Mouse (Mus musculus) heart, embryonic 14.5 days (tissue): Measurements from ENCODE around the gene Epsti1. TPM values are rescaled to one million over a fixed set of nuclear protein-coding genes. Genes with fewer than 3 reads are reported as not detected.

ENCODE experiments used
- ATAC-seq: fragments of 200-750 bp; cut with Nextera tagmentation; 2 replicates; pipeline ENCODE4 v1.8.0; 2017; ENCODE audit warnings: low read depth, moderate TSS enrichment; ENCODE audit not compliant: insufficient number of reproducible peaks, insufficient read depth, low FRiP score
- H3K27ac ChIP-seq, 2 experiments: fragments of 200-500 bp in 1 of 2; fragments of 300-500 bp in 1 of 2; sonication (generic) in 1 of 2; replicated peaks in 1 of 2; 2 replicates each; pipeline ENCODE4 v1.5.1; 2012 to 2014; ENCODE audit warnings: low read depth in 2 of 2, low read length in 2 of 2, control low read depth in 1 of 2, mild to moderate bottlenecking in 1 of 2, mixed read lengths in 1 of 2; ENCODE audit not compliant: control insufficient read depth in 1 of 2, insufficient read depth in 1 of 2
- H3K27me3 ChIP-seq: fragments of 300-500 bp; sonication (generic); 2 replicates; pipeline ENCODE4 v1.6.1; 2014; ENCODE audit warnings: mild to moderate bottlenecking, low read length, control low read depth; ENCODE audit not compliant: control insufficient read depth, insufficient read depth
- H3K36me3 ChIP-seq: fragments of 300-500 bp; sonication (generic); 2 replicates; pipeline ENCODE4 v1.6.1; 2014; ENCODE audit warnings: mild to moderate bottlenecking, control low read depth, low read length, mixed read lengths; ENCODE audit not compliant: control insufficient read depth, insufficient read depth
- H3K4me1 ChIP-seq, 2 experiments: fragments of 200-500 bp in 1 of 2; fragments of 300-500 bp in 1 of 2; sonication (generic) in 1 of 2; 2 replicates each; pipeline ENCODE4 v1.6.1; 2012 to 2014; ENCODE audit warnings: low read length in 2 of 2, control low read depth in 1 of 2, mixed read lengths in 1 of 2; ENCODE audit not compliant: control insufficient read depth in 2 of 2, insufficient read depth in 2 of 2
- H3K4me2 ChIP-seq: fragments of 300-500 bp; sonication (generic); 2 replicates; pipeline ENCODE4 v1.6.1; 2014; ENCODE audit warnings: mild to moderate bottlenecking, low read length
- H3K4me3 ChIP-seq, 2 experiments: fragments of 200-500 bp in 1 of 2; fragments of 300-500 bp in 1 of 2; sonication (generic) in 1 of 2; 2 replicates each; pipeline ENCODE4 v1.5.1; 2012 to 2014; ENCODE audit warnings: low read length in 2 of 2, mild to moderate bottlenecking in 2 of 2, control low read depth in 1 of 2, low read depth in 1 of 2, moderate library complexity in 1 of 2; ENCODE audit not compliant: control insufficient read depth in 1 of 2, insufficient read depth in 1 of 2
- H3K9ac ChIP-seq: fragments of 300-500 bp; sonication (generic); 2 replicates; pipeline ENCODE4 v1.6.1; 2014; ENCODE audit warnings: mild to moderate bottlenecking, low read length
- H3K9me3 ChIP-seq: fragments of 300-500 bp; sonication (generic); 2 replicates; pipeline ENCODE4 v1.6.1; 2016; ENCODE audit warnings: low read length, control low read depth; ENCODE audit not compliant: control insufficient read depth
- WGBS: fragments of 180-500 bp; shearing (Covaris S2); extraction: QIAGEN DNeasy Blood & Tissue Kit; methylation state at CpG from one replicate; pipeline ENCODE4 v1.1.7; 2014; 5-methylcytosine and 5-hydroxymethylcytosine counted together
- polyA plus RNA-seq: library from polyadenylated mRNA; unstranded; fragments of >200 nt; fragmentation: Nextera tagmentation; extraction: Ambion mirVana; gene quantifications from 2 replicates; pipeline ENCODE4 v1.2.1, GENCODE M21; 2014

Epsti1 gene
- polyA plus RNA-seq, 1 experiment from 2014 or later = 0.86 TPM

DNA sequence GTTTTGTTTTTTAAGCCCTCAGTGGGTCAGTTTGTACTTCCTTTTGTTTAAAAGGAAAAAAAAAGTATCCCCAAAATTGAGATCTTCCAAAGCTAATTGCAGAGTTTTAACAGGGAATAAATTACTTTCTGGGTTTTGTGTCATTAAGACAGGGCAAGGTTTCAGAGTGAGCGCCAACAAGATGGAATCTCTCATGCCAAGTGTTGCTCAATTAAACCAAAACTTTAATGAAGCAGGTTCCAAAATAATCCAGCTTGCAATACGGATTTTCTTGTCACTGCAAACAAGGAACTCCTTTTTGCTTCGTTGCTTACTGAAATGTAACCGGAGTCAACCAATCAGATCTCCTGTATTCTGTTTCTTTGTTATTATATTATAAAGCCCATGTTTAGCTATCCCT lies 112.4 kb downstream of the Epsti1 start:
- no peaks in the 10 kb centered on the region for H3K4me1 ChIP-seq
- no peak overlapping the region for H3K4me3 ChIP-seq
- no peak for ATAC-seq
- no peak overlapping the region for H3K27ac ChIP-seq
- WGBS = 78% methylated on average over 4 of the region's 4 CpGs
- H3K9ac ChIP-seq = no peak overlapping the region
- no peaks in the 10 kb centered on the region for H3K27me3 ChIP-seq
- H3K36me3 ChIP-seq = no peaks in the 10 kb centered on the region
- no peaks in the 10 kb centered on the region for H3K9me3 ChIP-seq
- no peak overlapping the region for H3K4me2 ChIP-seq

DNA sequence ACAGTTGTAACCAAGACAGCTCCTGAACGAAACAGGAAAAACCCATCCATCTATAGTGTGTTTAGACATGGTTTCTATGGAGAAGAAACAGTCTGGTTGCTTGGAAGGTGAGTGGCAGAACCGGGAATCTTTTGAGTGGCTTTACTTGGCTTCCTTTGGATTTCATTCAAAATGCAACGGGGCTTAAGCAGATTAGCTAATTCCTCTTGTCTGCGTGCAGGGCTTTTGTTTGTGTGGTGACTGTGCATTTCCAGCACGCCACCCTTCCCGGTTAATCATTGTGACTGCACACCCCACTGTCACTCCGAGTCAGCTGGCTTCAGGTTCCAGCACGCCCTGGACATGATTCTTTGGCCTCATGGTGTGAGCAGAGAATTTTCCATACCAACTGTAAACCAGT lies 115.9 kb downstream of the Epsti1 start:
- H3K4me3 ChIP-seq = no peak overlapping the region
- no peak for ATAC-seq
- no peak overlapping the region for H3K4me2 ChIP-seq
- H3K27ac ChIP-seq = no peak overlapping the region
- H3K27me3 ChIP-seq = no peaks in the 10 kb centered on the region
- H3K4me1 ChIP-seq = no peaks in the 10 kb centered on the region
- no peaks in the 10 kb centered on the region for H3K36me3 ChIP-seq
- no peaks in the 10 kb centered on the region for H3K9me3 ChIP-seq
- 49% methylated on average over 8 of the region's 8 CpGs for WGBS
- no peak overlapping the region for H3K9ac ChIP-seq

DNA sequence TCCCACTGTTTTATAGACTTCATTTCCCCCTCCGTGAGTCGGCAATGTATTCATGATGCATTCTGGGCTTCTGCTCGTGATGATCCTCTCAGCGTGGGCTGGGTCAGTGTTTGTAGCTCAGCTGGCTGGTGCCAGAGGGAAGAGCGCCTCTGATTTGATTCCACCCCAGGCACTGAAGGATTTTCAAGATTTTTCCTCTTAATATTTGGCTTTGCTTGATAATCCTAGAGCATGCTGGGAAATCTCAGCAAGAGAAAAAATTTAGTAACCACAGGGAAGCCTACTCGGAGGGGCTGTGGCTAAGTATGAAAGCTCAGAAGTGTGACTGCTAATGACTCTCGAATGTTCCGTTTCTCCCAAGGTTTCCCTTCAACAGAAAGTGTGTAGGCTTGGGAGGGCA lies 134.8 kb downstream of the Epsti1 start:
- Histone ChIP-seq H3K27me3 (no peaks in the 10 kb centered on the region), H3K9me3 (no peaks in the 10 kb centered on the region), H3K4me2 (no peak overlapping the region), H3K4me1 (no peaks in the 10 kb centered on the region), H3K9ac (no peak overlapping the region), H3K36me3 (no peaks in the 10 kb centered on the region), H3K4me3 (no peak overlapping the region), H3K27ac (no peak overlapping the region)
- WGBS = 83% methylated on average over 8 of the region's 8 CpGs
- no peak for ATAC-seq

DNA sequence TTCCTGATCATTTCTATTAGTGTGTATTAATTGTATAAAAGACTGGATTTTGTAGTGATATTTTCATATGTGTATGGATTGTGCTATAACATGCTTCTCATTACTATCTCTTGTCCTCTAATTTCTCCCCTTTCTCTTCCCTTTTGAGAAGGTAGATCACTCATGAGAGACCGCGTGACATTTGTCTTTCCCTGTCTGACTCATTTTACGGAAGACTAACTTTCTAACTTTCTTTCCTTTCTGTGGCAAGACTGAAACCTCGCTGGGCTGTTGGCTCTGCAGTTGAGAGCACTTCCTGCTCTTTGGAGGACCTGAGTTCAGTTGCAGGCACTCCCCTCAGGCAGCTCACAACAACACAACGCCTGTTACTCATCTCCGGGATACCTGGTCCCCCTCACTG lies 136.6 kb downstream of the Epsti1 start:
- H3K36me3 ChIP-seq = no peaks in the 10 kb centered on the region
- no peaks in the 10 kb centered on the region for H3K9me3 ChIP-seq
- no peaks in the 10 kb centered on the region for H3K4me1 ChIP-seq
- WGBS = 86% methylated on average over 6 of the region's 6 CpGs
- H3K4me2 ChIP-seq = no peak overlapping the region
- no peak for ATAC-seq
- H3K9ac ChIP-seq = no peak overlapping the region
- H3K27ac ChIP-seq = no peak overlapping the region
- no peaks in the 10 kb centered on the region for H3K27me3 ChIP-seq
- no peak overlapping the region for H3K4me3 ChIP-seq

DNA sequence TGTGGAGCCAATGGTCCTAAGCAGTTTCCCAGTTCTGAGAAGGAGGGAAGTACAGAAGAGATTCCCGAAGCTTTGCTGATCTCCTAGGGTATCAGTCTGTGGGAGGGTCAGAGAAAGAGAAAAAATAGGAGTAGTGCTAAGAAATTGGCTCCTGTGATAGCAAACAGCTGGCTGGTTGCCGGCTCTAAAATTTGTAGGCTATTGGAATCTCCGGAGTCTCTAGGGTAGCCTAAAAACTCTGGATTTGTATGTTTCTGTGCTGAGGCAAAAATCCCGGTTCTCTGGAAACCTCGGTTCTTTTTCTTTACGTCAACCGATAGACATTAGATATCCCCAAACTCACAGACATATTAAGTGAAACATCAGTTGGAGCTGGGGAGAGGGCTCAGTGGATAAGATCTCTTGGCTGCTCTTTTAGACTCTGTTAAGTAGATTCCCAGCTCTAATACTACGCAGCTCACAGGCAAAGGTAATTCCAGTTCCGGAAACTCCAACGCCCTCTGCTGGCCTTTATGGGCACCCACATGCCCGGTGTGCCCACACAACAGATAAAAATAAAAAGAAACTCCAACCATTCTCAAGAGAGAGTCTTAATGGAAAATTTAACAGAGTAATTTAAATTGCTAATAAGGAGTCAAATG lies 138.0 kb downstream of the Epsti1 start:
- H3K9ac ChIP-seq = no peak overlapping the region
- WGBS = 71% methylated on average over 11 of the region's 11 CpGs
- no peak overlapping the region for H3K27ac ChIP-seq
- no peaks in the 10 kb centered on the region for H3K36me3 ChIP-seq
- H3K4me3 ChIP-seq = no peak overlapping the region
- no peaks in the 10 kb centered on the region for H3K27me3 ChIP-seq
- no peaks in the 10 kb centered on the region for H3K4me1 ChIP-seq
- ATAC-seq = no peak
- no peak overlapping the region for H3K4me2 ChIP-seq
- H3K9me3 ChIP-seq = no peaks in the 10 kb centered on the region

DNA sequence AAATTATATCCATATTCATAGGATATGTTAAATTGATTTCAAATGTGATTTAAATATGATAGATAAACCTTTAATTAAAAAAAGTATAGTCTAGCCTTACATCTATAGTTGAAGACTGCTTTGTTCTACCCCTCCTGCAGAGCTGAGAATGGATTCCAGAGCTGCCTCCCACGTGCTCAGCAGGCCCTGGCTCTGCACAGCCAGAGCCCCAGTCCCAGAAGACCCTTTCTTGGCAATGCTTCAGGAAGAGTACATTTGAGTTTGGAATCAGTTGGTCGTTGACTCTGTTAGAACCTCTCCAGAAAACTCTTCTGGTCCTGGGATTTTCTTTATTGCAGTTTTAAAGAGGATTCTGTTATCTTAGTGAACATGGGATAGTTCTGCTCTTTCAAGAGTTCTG lies 139.0 kb downstream of the Epsti1 start:
- H3K27ac ChIP-seq = no peak overlapping the region
- no peak overlapping the region for H3K4me2 ChIP-seq
- no peak overlapping the region for H3K9ac ChIP-seq
- H3K9me3 ChIP-seq = no peaks in the 10 kb centered on the region
- no peak for ATAC-seq
- no peak overlapping the region for H3K4me3 ChIP-seq
- H3K4me1 ChIP-seq = no peaks in the 10 kb centered on the region
- H3K27me3 ChIP-seq = no peaks in the 10 kb centered on the region
- 21% methylated on average over 2 of the region's 2 CpGs for WGBS
- H3K36me3 ChIP-seq = no peaks in the 10 kb centered on the region

DNA sequence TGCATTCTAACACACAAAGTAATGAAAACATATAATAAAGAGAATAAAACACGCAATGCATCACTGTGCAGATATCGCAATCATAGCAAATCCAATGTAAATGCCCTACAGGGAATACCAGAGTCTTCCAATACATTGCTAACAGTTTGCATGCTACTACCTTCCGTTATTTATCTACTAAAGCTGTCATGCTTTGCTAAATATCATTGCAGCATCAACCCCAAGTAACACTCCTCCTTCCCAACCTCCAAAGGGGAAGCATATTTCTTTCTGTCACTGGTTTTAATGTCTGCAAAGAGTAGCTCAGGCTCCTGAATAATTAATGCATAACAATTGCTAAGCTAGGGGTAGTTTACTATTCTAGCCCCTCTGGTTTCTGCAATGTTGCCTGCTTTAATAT lies 144.2 kb downstream of the Epsti1 start:
- no peak for ATAC-seq
- no peak overlapping the region for H3K4me3 ChIP-seq
- no peaks in the 10 kb centered on the region for H3K36me3 ChIP-seq
- no peak overlapping the region for H3K9ac ChIP-seq
- H3K9me3 ChIP-seq = no peaks in the 10 kb centered on the region
- H3K27me3 ChIP-seq = no peaks in the 10 kb centered on the region
- H3K4me1 ChIP-seq = no peaks in the 10 kb centered on the region; a peak in 1 of 4 replicates
- H3K27ac ChIP-seq = no peak overlapping the region
- no peak overlapping the region for H3K4me2 ChIP-seq
- WGBS = 84% methylated on average over 3 of the region's 3 CpGs

DNA sequence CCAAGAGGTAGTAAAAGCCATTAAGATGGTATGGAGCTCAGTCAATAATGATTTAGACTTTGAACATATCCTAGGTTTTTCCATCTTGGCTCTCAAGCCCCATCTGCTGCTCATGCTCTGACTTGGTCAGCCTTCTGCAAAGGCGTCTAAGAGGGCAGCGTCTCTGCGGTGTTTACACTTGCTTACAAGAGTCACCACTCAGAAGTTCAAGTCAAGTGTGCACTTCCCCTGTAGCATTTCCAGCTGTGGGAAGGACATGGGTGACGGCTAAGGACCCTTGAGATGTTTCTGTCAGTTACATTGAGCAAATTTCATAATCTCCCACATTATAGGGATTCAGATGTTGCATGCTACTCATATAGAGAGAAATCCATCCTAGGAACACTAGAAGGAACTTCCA lies 144.6 kb downstream of the Epsti1 start:
- Histone ChIP-seq H3K9me3 (no peaks in the 10 kb centered on the region), H3K9ac (no peak overlapping the region), H3K4me3 (no peak overlapping the region), H3K27me3 (no peaks in the 10 kb centered on the region), H3K4me1 (no peaks in the 10 kb centered on the region; a peak in 1 of 4 replicates), H3K27ac (no peak overlapping the region), H3K36me3 (no peaks in the 10 kb centered on the region), H3K4me2 (no peak overlapping the region)
- WGBS = 78% methylated on average over 4 of the region's 4 CpGs
- ATAC-seq = no peak
